Mouse (Mus musculus): Measurements from ENCODE around the gene Ube2d1. TPM values are rescaled to one million over a fixed set of nuclear protein-coding genes. Genes with fewer than 3 reads are reported as not detected.

The Ube2d1 gene
- total RNA-seq (2014; fragmentation: Nextera tagmentation): not detected in 2 replicates
- 0.11 and 0.17 TPM in 2 replicates for total RNA-seq (2017)
- polyA plus RNA-seq (2012): not detected in 2 replicates

GRCm38 (mm10) chr10:71285126-71285580 lies at the start of gene Ube2d1:
TSS of gene Ube2d1 (minus strand) at chr10:71285262.
- ATAC-seq (ENCODE audit: extremely low read depth, insufficient number of reproducible peaks, low FRiP score, poor library complexity, severe bottlenecking): no peak
- Histone ChIP-seq H3K36me3 (replicated peaks) (no peaks in the 10 kb centered on the region), H3K4me3 (ENCODE audit: low read depth, low read length) (no peak within 1 kb of the TSS; the same call in 1 of the 2 replicates), H3K27me3 (ENCODE audit: insufficient read depth, low read length) (no peaks in the 10 kb centered on the region), H3K4me1 (ENCODE audit: insufficient read depth, low read depth, low read length) (no peaks in the 10 kb centered on the region), H3K9me3 (replicated peaks) (peaks cover 17% of the 10 kb centered on the region)
- no peak for DNase-seq (ENCODE audit: low spot score)
- TF ChIP-seq CTCF (IDR thresholded peaks at IDR 0.05; ENCODE audit: low read depth, low read length): no peak
- no peak for TF ChIP-seq POLR2AphosphoS5 (IDR thresholded peaks at IDR 0.05; ENCODE audit: insufficient replicate concordance, low read depth, low read length)
- no peak for TF ChIP-seq GATA2 (IDR thresholded peaks at IDR 0.05; ENCODE audit: borderline replicate concordance, low read depth, low read length)
- TF ChIP-seq GATA1 (IDR thresholded peaks at IDR 0.05; ENCODE audit: borderline replicate concordance, low read length): no peak
- TF ChIP-seq TAL1 (conservative IDR thresholded peaks at IDR 0.05; ENCODE audit: low read depth, low read length): no peak

GRCm38 (mm10) chr10:71332859-71333258 lies 47.8 kb upstream of the Ube2d1 start:
- no peaks in the 10 kb centered on the region for H3K9me3 ChIP-seq (replicated peaks)
- H3K27me3 ChIP-seq (ENCODE audit: insufficient read depth, low read length): no peaks in the 10 kb centered on the region
- ATAC-seq (ENCODE audit: extremely low read depth, insufficient number of reproducible peaks, low FRiP score, poor library complexity, severe bottlenecking) (no peak), DNase-seq (ENCODE audit: low spot score) (no peak)
- H3K36me3 ChIP-seq (replicated peaks): peaks cover 89% of the 10 kb centered on the region
- H3K4me1 ChIP-seq (ENCODE audit: insufficient read depth, low read depth, low read length): peaks cover 5% of the 10 kb centered on the region
- H3K4me3 ChIP-seq (ENCODE audit: low read depth, low read length): no peak overlapping the region
- no peak for TF ChIP-seq GATA1 (IDR thresholded peaks at IDR 0.05; ENCODE audit: borderline replicate concordance, low read length)
- TF ChIP-seq TAL1 (conservative IDR thresholded peaks at IDR 0.05; ENCODE audit: low read depth, low read length): no peak
- no peak for TF ChIP-seq CTCF (IDR thresholded peaks at IDR 0.05; ENCODE audit: low read depth, low read length)
- no peak for TF ChIP-seq GATA2 (IDR thresholded peaks at IDR 0.05; ENCODE audit: borderline replicate concordance, low read depth, low read length)
- TF ChIP-seq POLR2AphosphoS5 (IDR thresholded peaks at IDR 0.05; ENCODE audit: insufficient replicate concordance, low read depth, low read length): no peak

GRCm38 (mm10) chr10:71332376-71332775 lies 47.3 kb upstream of the Ube2d1 start:
- TF ChIP-seq TAL1 (conservative IDR thresholded peaks at IDR 0.05; ENCODE audit: low read depth, low read length) (no peak), GATA1 (IDR thresholded peaks at IDR 0.05; ENCODE audit: borderline replicate concordance, low read length) (no peak), CTCF (IDR thresholded peaks at IDR 0.05; ENCODE audit: low read depth, low read length) (no peak), GATA2 (IDR thresholded peaks at IDR 0.05; ENCODE audit: borderline replicate concordance, low read depth, low read length) (no peak), POLR2AphosphoS5 (IDR thresholded peaks at IDR 0.05; ENCODE audit: insufficient replicate concordance, low read depth, low read length) (no peak)
- Histone ChIP-seq H3K4me3 (ENCODE audit: low read depth, low read length) (no peak overlapping the region), H3K36me3 (replicated peaks) (peaks cover 92% of the 10 kb centered on the region), H3K4me1 (ENCODE audit: insufficient read depth, low read depth, low read length) (peaks cover 5% of the 10 kb centered on the region), H3K27me3 (ENCODE audit: insufficient read depth, low read length) (no peaks in the 10 kb centered on the region), H3K9me3 (replicated peaks) (no peaks in the 10 kb centered on the region)
- ATAC-seq (ENCODE audit: extremely low read depth, insufficient number of reproducible peaks, low FRiP score, poor library complexity, severe bottlenecking): no peak
- no peak for DNase-seq (ENCODE audit: low spot score)

GRCm38 (mm10) chr10:71331908-71332307 lies 46.8 kb upstream of the Ube2d1 start:
- no peak for DNase-seq (ENCODE audit: low spot score)
- no peaks in the 10 kb centered on the region for H3K27me3 ChIP-seq (ENCODE audit: insufficient read depth, low read length)
- no peak overlapping the region for H3K4me3 ChIP-seq (ENCODE audit: low read depth, low read length)
- no peak for ATAC-seq (ENCODE audit: extremely low read depth, insufficient number of reproducible peaks, low FRiP score, poor library complexity, severe bottlenecking)
- peaks cover 89% of the 10 kb centered on the region for H3K36me3 ChIP-seq (replicated peaks)
- TF ChIP-seq CTCF (IDR thresholded peaks at IDR 0.05; ENCODE audit: low read depth, low read length) (no peak), TAL1 (conservative IDR thresholded peaks at IDR 0.05; ENCODE audit: low read depth, low read length) (no peak), POLR2AphosphoS5 (IDR thresholded peaks at IDR 0.05; ENCODE audit: insufficient replicate concordance, low read depth, low read length) (no peak), GATA2 (IDR thresholded peaks at IDR 0.05; ENCODE audit: borderline replicate concordance, low read depth, low read length) (no peak), GATA1 (IDR thresholded peaks at IDR 0.05; ENCODE audit: borderline replicate concordance, low read length) (no peak)
- H3K4me1 ChIP-seq (ENCODE audit: insufficient read depth, low read depth, low read length): peaks cover 5% of the 10 kb centered on the region
- H3K9me3 ChIP-seq (replicated peaks): no peaks in the 10 kb centered on the region

GRCm38 (mm10) chr10:71330070-71330469 lies 45.0 kb upstream of the Ube2d1 start:
- DNase-seq (ENCODE audit: low spot score) (no peak), ATAC-seq (ENCODE audit: extremely low read depth, insufficient number of reproducible peaks, low FRiP score, poor library complexity, severe bottlenecking) (no peak)
- Histone ChIP-seq H3K4me3 (ENCODE audit: low read depth, low read length) (no peak overlapping the region), H3K9me3 (replicated peaks) (no peaks in the 10 kb centered on the region), H3K27me3 (ENCODE audit: insufficient read depth, low read length) (no peaks in the 10 kb centered on the region), H3K36me3 (replicated peaks) (peaks cover 72% of the 10 kb centered on the region), H3K4me1 (ENCODE audit: insufficient read depth, low read depth, low read length) (peaks cover 5% of the 10 kb centered on the region)
- TF ChIP-seq TAL1 (conservative IDR thresholded peaks at IDR 0.05; ENCODE audit: low read depth, low read length) (no peak), CTCF (IDR thresholded peaks at IDR 0.05; ENCODE audit: low read depth, low read length) (no peak), GATA2 (IDR thresholded peaks at IDR 0.05; ENCODE audit: borderline replicate concordance, low read depth, low read length) (no peak), POLR2AphosphoS5 (IDR thresholded peaks at IDR 0.05; ENCODE audit: insufficient replicate concordance, low read depth, low read length) (no peak), GATA1 (IDR thresholded peaks at IDR 0.05; ENCODE audit: borderline replicate concordance, low read length) (no peak)

GRCm38 (mm10) chr10:71329295-71329694 lies 44.2 kb upstream of the Ube2d1 start:
- Histone ChIP-seq H3K27me3 (ENCODE audit: insufficient read depth, low read length) (no peaks in the 10 kb centered on the region), H3K4me3 (ENCODE audit: low read depth, low read length) (no peak overlapping the region), H3K36me3 (replicated peaks) (peaks cover 65% of the 10 kb centered on the region), H3K9me3 (replicated peaks) (no peaks in the 10 kb centered on the region), H3K4me1 (ENCODE audit: insufficient read depth, low read depth, low read length) (peaks cover 6% of the 10 kb centered on the region)
- ATAC-seq (ENCODE audit: extremely low read depth, insufficient number of reproducible peaks, low FRiP score, poor library complexity, severe bottlenecking) (no peak), DNase-seq (ENCODE audit: low spot score) (no peak)
- TF ChIP-seq GATA1 (IDR thresholded peaks at IDR 0.05; ENCODE audit: borderline replicate concordance, low read length): no peak
- TF ChIP-seq GATA2 (IDR thresholded peaks at IDR 0.05; ENCODE audit: borderline replicate concordance, low read depth, low read length): no peak
- no peak for TF ChIP-seq POLR2AphosphoS5 (IDR thresholded peaks at IDR 0.05; ENCODE audit: insufficient replicate concordance, low read depth, low read length)
- no peak for TF ChIP-seq CTCF (IDR thresholded peaks at IDR 0.05; ENCODE audit: low read depth, low read length)
- TF ChIP-seq TAL1 (conservative IDR thresholded peaks at IDR 0.05; ENCODE audit: low read depth, low read length): no peak
